Mouse (Mus musculus) left cerebral cortex, adult 2 months (tissue): ENCODE results near the gene Kcp. TPM values are rescaled to one million over a fixed set of nuclear protein-coding genes. Genes with fewer than 3 reads are reported as not detected.

Experiments used
- DNase-seq, 2 experiments: peaks; one replicate each; pipeline ENCODE4 v3.0.0; 2021 to 2022; ENCODE audit warnings: low spot score in 2 of 2, mixed read lengths in 1 of 2; ENCODE audit errors: extremely low spot score in 1 of 2
- H3K27ac ChIP-seq: fragments of 200-600 bp; 2 replicates; pipeline ENCODE4 v1.8.1; 2022
- H3K4me3 ChIP-seq: fragments of 200-600 bp; 2 replicates; pipeline ENCODE4 v1.8.1; 2022
- CTCF ChIP-seq: fragments of 200-600 bp; IDR thresholded peaks from 2 replicates; pipeline ENCODE4 v1.8.1; 2022; ENCODE audit warnings: antibody characterized with exemption, mild to moderate bottlenecking, moderate library complexity
- intact Hi-C: fragments of 180-260 bp; cut with DNase I; formaldehyde crosslinking; loops from one replicate; pipeline ENCODE4 v1.15.1; 2025
- total RNA-seq, 2 experiments: library from RNA; stranded (reverse); gene quantifications; 2 replicates each; pipeline ENCODE4 v1.2.3; 2021

The Kcp gene
- total RNA-seq, 2 experiments from 2014 or later, result 1.1 to 2.2 TPM

- no peak for TF ChIP-seq CTCF
- intact Hi-C loops, result no loop called here
- DNase-seq, result no peak
- Histone ChIP-seq H3K4me3 (no peak overlapping the region), H3K27ac (no peak overlapping the region)
Observed at GRCm38 (mm10) chr6:29482691-29483090, 25.1 kb downstream of the Kcp start.

GRCm38 (mm10) chr6:29474736-29475135, 33.0 kb downstream of the Kcp start:
- intact Hi-C loops, result no loop called here
- H3K27ac ChIP-seq, result no peak overlapping the region
- no peak for DNase-seq
- no peak overlapping the region; the same call in 1 of the 2 replicates for H3K4me3 ChIP-seq
- TF ChIP-seq CTCF, result no peak

GRCm38 (mm10) chr6:29473941-29474691, 33.6 kb downstream of the Kcp start:
- intact Hi-C loops, result no loop called here
- DNase-seq, result peak; percentile 71 to 78
- TF ChIP-seq CTCF, result no peak
- Histone ChIP-seq H3K4me3 (peak overlapping the region; percentile 53), H3K27ac (peak overlapping the region; percentile 55; the same call in 1 of the 2 replicates)

DNA sequence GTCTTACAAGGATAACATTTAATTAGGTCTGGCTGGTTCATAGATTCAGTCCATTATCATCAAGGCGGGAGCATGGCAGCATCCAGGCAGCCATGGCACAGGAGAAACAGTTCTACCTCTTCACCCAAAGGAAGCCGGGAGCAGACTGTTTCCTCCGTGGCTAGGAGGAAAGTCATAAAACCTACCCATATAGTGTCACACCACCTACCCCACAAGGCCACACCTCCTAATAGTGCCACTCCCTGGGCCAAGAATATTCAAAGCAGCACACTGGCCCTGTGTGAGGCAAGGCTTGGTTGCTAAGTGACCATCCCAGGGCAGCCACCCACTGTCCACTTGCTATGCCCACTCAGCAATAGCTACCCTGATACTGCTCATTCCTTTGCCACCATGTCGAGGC, 36.6 kb downstream of the Kcp start, which contains the start of gene Atp6v1fnb:
Gene Atp6v1fnb, plus strand, starts transcription at position 301 of the 400 bp plus-strand sequence.
- Histone ChIP-seq H3K4me3 (no peak within 1 kb of the TSS), H3K27ac (no peak within 1 kb of the TSS)
- no peak for DNase-seq
- no peak for TF ChIP-seq CTCF
- intact Hi-C loops, result no loop called here

GRCm38 (mm10) chr6:29468851-29469250, 38.9 kb downstream of the Kcp start:
- TF ChIP-seq CTCF, result no peak
- no peak for DNase-seq
- intact Hi-C loops, result no loop called here
- Histone ChIP-seq H3K27ac (no peak overlapping the region), H3K4me3 (peak overlapping the region; percentile 92)

- DNase-seq, result peak; percentile 88 to 91
- no peak for TF ChIP-seq CTCF
- intact Hi-C loops, result no loop called here
- H3K27ac ChIP-seq, result peak within 1 kb of the TSS; percentile 90
- peak within 1 kb of the TSS; percentile 92 for H3K4me3 ChIP-seq
Observed at GRCm38 (mm10) chr6:29467583-29468354, 40.0 kb downstream of the Kcp start, which contains the start of gene Atp6v1f. Gene Atp6v1f (plus strand): TSS chr6:29467718.

DNA sequence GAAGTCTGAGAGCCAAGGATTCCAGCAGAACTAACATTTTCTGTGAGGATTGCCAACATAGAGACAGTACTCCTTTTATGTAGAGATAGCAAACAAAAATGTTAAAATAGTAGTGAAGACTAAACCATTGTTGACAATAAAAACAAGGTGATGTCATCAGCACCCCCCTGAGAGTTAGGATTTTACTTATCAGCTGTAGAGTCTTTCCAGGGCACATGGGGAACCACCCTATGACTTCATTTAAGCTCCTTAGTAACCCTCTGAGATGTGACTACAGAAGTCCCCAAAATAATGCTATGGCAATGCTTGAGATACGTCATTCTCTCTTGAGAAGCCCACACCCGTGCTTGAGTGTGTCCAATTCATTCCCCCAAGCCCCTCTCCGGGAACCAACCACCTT, 44.4 kb downstream of the Kcp start:
- TF ChIP-seq CTCF, result no peak
- intact Hi-C loops, result no loop called here
- Histone ChIP-seq H3K27ac (no peak overlapping the region), H3K4me3 (no peak overlapping the region)
- DNase-seq, result no peak

DNA sequence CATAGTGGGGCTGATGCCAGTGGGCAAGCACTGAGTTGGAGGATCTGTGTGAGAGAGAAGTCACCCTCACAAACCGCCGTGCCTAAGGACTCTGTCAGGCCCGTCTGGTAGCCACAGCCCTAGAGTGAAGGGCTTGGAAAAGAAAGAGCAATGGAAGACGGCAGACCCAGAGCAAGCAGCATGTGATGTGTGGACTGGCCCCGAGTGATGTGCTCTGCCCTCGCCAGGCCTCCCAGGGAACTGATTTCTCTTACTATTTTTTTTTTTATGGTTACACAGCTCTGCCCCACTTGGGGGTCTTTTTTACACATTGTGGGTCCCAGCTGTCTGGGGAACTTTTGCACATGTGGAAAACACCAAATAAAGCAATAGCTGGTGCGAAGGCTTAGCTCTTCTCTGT, 46.2 kb downstream of the Kcp start:
- no peak for TF ChIP-seq CTCF
- no peak overlapping the region for H3K4me3 ChIP-seq
- DNase-seq, result no peak
- intact Hi-C loops, result no loop called here
- H3K27ac ChIP-seq, result no peak overlapping the region

DNA sequence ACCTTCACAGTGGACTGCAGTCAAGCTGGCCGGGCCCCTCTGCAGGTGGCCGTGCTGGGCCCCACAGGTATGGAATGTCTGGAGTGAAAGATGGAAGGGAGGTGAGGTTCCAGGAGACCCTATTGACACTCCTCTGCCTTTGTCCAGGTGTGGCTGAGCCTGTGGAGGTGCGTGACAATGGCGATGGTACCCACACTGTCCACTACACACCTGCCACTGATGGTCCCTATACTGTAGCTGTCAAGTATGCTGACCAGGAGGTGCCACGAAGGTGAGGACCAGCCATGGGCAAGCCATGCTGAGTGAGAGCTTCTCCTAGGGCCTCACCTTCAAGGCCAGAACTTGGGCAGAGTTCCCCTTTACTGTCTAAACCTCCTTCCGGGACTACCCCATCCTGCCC, 57.1 kb downstream of the Kcp start:
- no peak for DNase-seq
- Histone ChIP-seq H3K4me3 (no peak overlapping the region), H3K27ac (no peak overlapping the region)
- intact Hi-C loops, result no loop called here
- TF ChIP-seq CTCF, result no peak

- H3K27ac ChIP-seq, result no peak overlapping the region
- TF ChIP-seq CTCF, result no peak
- DNase-seq, result no peak
- H3K4me3 ChIP-seq, result no peak overlapping the region
- intact Hi-C loops, result no loop called here
Observed at GRCm38 (mm10) chr6:29449858-29450257, 57.9 kb downstream of the Kcp start.

GRCm38 (mm10) chr6:29445354-29445753, 62.4 kb downstream of the Kcp start:
- no peak for TF ChIP-seq CTCF
- no peak overlapping the region for H3K4me3 ChIP-seq
- H3K27ac ChIP-seq, result no peak overlapping the region
- no peak for DNase-seq
- intact Hi-C loops, result no loop called here

DNA sequence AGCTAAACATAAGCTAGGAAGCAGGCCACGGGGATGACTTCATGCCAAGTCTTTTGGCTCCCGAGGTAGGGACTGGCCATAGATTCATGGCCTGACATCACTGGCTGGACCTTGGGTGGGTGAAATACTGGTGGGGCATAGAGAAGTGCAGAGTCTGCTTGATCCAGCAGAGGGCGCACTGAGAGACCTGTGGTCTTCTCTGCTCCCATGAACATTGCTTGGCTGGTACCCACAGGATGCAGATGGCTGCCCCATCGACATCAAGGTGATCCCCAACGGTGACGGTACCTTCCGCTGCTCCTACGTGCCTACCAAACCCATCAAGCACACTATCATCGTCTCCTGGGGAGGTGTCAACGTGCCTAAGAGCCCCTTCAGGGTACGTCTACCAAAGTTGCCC, 63.0 kb downstream of the Kcp start:
- DNase-seq, result no peak
- no peak overlapping the region for H3K27ac ChIP-seq
- TF ChIP-seq CTCF, result peak; percentile 65
- intact Hi-C loops, result loop anchor here (5.0 kb wide), 1 partner anchor 208 kb away; no protein-coding TSS in a partner anchor
- no peak overlapping the region for H3K4me3 ChIP-seq
